Mouse (Mus musculus): ENCODE measurements around the gene Epor. TPM values are rescaled to one million over a fixed set of nuclear protein-coding genes. Genes with fewer than 3 reads are reported as not detected.
A peak's percentile ranks its signal among the peaks of the same experiment; 100 is the strongest.

Epor gene
- polyA plus RNA-seq, 1 experiment from 2014 or later = 6.7 TPM

DNA sequence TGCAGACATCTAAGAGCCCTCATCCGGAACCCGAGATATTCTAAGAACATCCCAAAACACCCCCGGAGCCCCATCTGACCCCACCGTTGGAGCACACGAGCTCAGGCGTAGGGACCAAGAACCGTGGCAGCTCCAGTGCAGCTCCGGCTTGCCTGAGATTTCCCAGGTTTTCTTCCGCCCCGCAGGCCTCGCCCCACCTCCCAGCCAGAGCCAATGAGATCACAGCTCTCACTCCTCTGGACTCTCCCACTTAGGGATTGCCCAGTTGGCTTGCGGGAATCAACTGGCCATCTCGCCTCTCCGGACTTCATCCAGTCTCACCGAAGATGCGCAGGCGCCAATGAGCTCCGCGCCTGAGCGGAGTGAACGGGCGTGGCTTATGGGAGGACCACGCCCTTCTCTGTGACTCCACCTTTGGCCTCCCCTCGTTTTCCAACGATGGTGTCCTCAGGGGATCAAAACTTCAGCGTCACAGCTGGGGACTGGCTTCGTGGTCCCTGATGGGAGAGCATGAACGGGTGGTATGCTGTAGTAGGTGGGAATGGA, 36.0 kb downstream of the Epor start, which contains the start of the genes Ccdc159 and Tmem205:
Gene Ccdc159 (plus strand): TSS at position 264 of the 546 bp plus-strand sequence.
Gene Tmem205 (minus strand): TSS at position 349 of the 546 bp plus-strand sequence.
- WGBS = under 1% methylated on average over 28 of the region's 28 CpGs
- peak within 1 kb of the TSS; percentile 53; the same call in 1 of the 2 replicates for H3K27ac ChIP-seq (ENCODE audit: low read depth, low read length)
- ATAC-seq (replicated peaks; ENCODE audit: low FRiP score) = peak; percentile 98

DNA sequence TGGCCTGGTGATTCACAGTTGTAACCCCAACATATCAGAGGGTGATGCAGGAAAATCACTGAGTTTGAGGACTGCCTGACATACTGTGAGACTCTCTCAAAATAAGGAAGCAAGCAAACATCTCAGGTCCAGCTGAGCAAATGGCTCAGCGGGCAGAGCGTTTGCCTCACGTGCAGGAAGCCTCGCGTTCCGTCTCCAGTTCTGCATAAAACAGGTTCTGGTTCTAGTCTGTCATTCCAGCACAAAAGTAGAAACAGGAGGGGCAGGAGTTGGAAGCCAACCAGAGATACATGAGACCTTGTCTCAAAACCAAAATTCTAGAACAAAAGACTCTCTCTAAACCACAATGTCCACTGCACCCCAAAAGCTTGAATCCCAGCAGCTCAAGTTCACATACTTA, 36.5 kb downstream of the Epor start:
- DNase-seq (ENCODE audit: low spot score) (no peak), ATAC-seq (replicated peaks; ENCODE audit: low FRiP score) (no peak)
- peak overlapping the region; percentile 50 for H3K4me2 ChIP-seq (ENCODE audit: low read depth, low read length, severe bottlenecking)
- peaks cover 6% of the 10 kb centered on the region; the same call in 1 of the 2 replicates for H3K4me1 ChIP-seq (replicated peaks; ENCODE audit: control insufficient read depth, insufficient read depth, low read length)
- no peaks in the 10 kb centered on the region for H3K27me3 ChIP-seq (ENCODE audit: control insufficient read depth, insufficient read depth, low read length)
- no peaks in the 10 kb centered on the region for H3K9me3 ChIP-seq (ENCODE audit: control insufficient read depth, low read length)
- H3K27ac ChIP-seq (ENCODE audit: low read depth, low read length) = no peak overlapping the region
- no peaks in the 10 kb centered on the region for H3K36me3 ChIP-seq (ENCODE audit: control insufficient read depth, insufficient read depth, low read length)
- H3K4me3 ChIP-seq (ENCODE audit: low read depth, low read length) = peak overlapping the region; percentile 49
- WGBS = 4% methylated on average over 6 of the region's 6 CpGs
- H3K9ac ChIP-seq (ENCODE audit: low read length) = peak overlapping the region; percentile 70

More for the DNA sequence above, 36.0 kb downstream of the Epor start, which contains the start of the genes Ccdc159 and Tmem205:
- Histone ChIP-seq H3K36me3 (ENCODE audit: control insufficient read depth, insufficient read depth, low read length) (no peaks in the 10 kb centered on the region), H3K4me1 (replicated peaks; ENCODE audit: control insufficient read depth, insufficient read depth, low read length) (peaks cover 6% of the 10 kb centered on the region; the same call in 1 of the 2 replicates), H3K9ac (ENCODE audit: low read length) (peak within 1 kb of the TSS; percentile 70), H3K27me3 (ENCODE audit: control insufficient read depth, insufficient read depth, low read length) (no peaks in the 10 kb centered on the region), H3K4me2 (ENCODE audit: low read depth, low read length, severe bottlenecking) (peak within 1 kb of the TSS; percentile 50), H3K9me3 (ENCODE audit: control insufficient read depth, low read length) (no peaks in the 10 kb centered on the region), H3K4me3 (ENCODE audit: low read depth, low read length) (peak within 1 kb of the TSS; percentile 49)
- peak; percentile 94 for DNase-seq (ENCODE audit: low spot score)

GRCm38 (mm10) chr9:21926155-21926554, 37.2 kb downstream of the Epor start:
- peak overlapping the region; percentile 70; the same call in 1 of the 2 replicates for H3K9ac ChIP-seq (ENCODE audit: low read length)
- peak overlapping the region; percentile 49; the same call in 1 of the 2 replicates for H3K4me3 ChIP-seq (ENCODE audit: low read depth, low read length)
- H3K27ac ChIP-seq (ENCODE audit: low read depth, low read length) = no peak overlapping the region
- H3K4me2 ChIP-seq (ENCODE audit: low read depth, low read length, severe bottlenecking) = peak overlapping the region; percentile 50; the same call in 1 of the 2 replicates
- peaks cover 6% of the 10 kb centered on the region; the same call in 1 of the 2 replicates for H3K4me1 ChIP-seq (replicated peaks; ENCODE audit: control insufficient read depth, insufficient read depth, low read length)
- H3K27me3 ChIP-seq (ENCODE audit: control insufficient read depth, insufficient read depth, low read length) = no peaks in the 10 kb centered on the region
- DNase-seq (ENCODE audit: low spot score) (no peak), ATAC-seq (replicated peaks; ENCODE audit: low FRiP score) (no peak)
- no peaks in the 10 kb centered on the region for H3K9me3 ChIP-seq (ENCODE audit: control insufficient read depth, low read length)
- H3K36me3 ChIP-seq (ENCODE audit: control insufficient read depth, insufficient read depth, low read length) = no peaks in the 10 kb centered on the region
- 81% methylated on average over 6 of the region's 6 CpGs for WGBS

- no peak overlapping the region for H3K4me2 ChIP-seq (ENCODE audit: low read depth, low read length, severe bottlenecking)
- H3K9me3 ChIP-seq (ENCODE audit: control insufficient read depth, low read length) = no peaks in the 10 kb centered on the region
- H3K36me3 ChIP-seq (ENCODE audit: control insufficient read depth, insufficient read depth, low read length) = no peaks in the 10 kb centered on the region
- H3K27me3 ChIP-seq (ENCODE audit: control insufficient read depth, insufficient read depth, low read length) = no peaks in the 10 kb centered on the region
- ATAC-seq (replicated peaks; ENCODE audit: low FRiP score) (no peak), DNase-seq (ENCODE audit: low spot score) (no peak)
- 94% methylated on average over 1 of the region's 1 CpGs for whole genome bisulfite sequencing
- H3K4me3 ChIP-seq (ENCODE audit: low read depth, low read length) = no peak overlapping the region
- H3K4me1 ChIP-seq (replicated peaks; ENCODE audit: control insufficient read depth, insufficient read depth, low read length) = peaks cover 6% of the 10 kb centered on the region; the same call in 1 of the 2 replicates
- H3K27ac ChIP-seq (ENCODE audit: low read depth, low read length) = no peak overlapping the region
- no peak overlapping the region for H3K9ac ChIP-seq (ENCODE audit: low read length)
Observed at GRCm38 (mm10) chr9:21925506-21925905, 37.8 kb downstream of the Epor start.

- H3K4me1 ChIP-seq (replicated peaks; ENCODE audit: control insufficient read depth, insufficient read depth, low read length) = peaks cover 6% of the 10 kb centered on the region; the same call in 1 of the 2 replicates
- H3K36me3 ChIP-seq (ENCODE audit: control insufficient read depth, insufficient read depth, low read length) = no peaks in the 10 kb centered on the region
- no peaks in the 10 kb centered on the region for H3K27me3 ChIP-seq (ENCODE audit: control insufficient read depth, insufficient read depth, low read length)
- DNase-seq (ENCODE audit: low spot score) (no peak), ATAC-seq (replicated peaks; ENCODE audit: low FRiP score) (no peak)
- 88% methylated on average over 3 of the region's 3 CpGs for WGBS
- no peak overlapping the region for H3K4me3 ChIP-seq (ENCODE audit: low read depth, low read length)
- no peak overlapping the region for H3K9ac ChIP-seq (ENCODE audit: low read length)
- H3K9me3 ChIP-seq (ENCODE audit: control insufficient read depth, low read length) = no peaks in the 10 kb centered on the region
- no peak overlapping the region for H3K4me2 ChIP-seq (ENCODE audit: low read depth, low read length, severe bottlenecking)
- no peak overlapping the region for H3K27ac ChIP-seq (ENCODE audit: low read depth, low read length)
Observed at GRCm38 (mm10) chr9:21925034-21925433, 38.3 kb downstream of the Epor start.

- Histone ChIP-seq H3K27ac (ENCODE audit: low read depth, low read length) (no peak overlapping the region), H3K4me1 (replicated peaks; ENCODE audit: control insufficient read depth, insufficient read depth, low read length) (peaks cover 6% of the 10 kb centered on the region; the same call in 1 of the 2 replicates), H3K4me2 (ENCODE audit: low read depth, low read length, severe bottlenecking) (no peak overlapping the region), H3K36me3 (ENCODE audit: control insufficient read depth, insufficient read depth, low read length) (no peaks in the 10 kb centered on the region), H3K9ac (ENCODE audit: low read length) (no peak overlapping the region), H3K27me3 (ENCODE audit: control insufficient read depth, insufficient read depth, low read length) (no peaks in the 10 kb centered on the region), H3K9me3 (ENCODE audit: control insufficient read depth, low read length) (no peaks in the 10 kb centered on the region), H3K4me3 (ENCODE audit: low read depth, low read length) (no peak overlapping the region)
- no peak for ATAC-seq (replicated peaks; ENCODE audit: low FRiP score)
- DNase-seq (ENCODE audit: low spot score) = no peak
- 86% methylated on average over 6 of the region's 6 CpGs for WGBS
Observed at GRCm38 (mm10) chr9:21924099-21924493, 39.2 kb downstream of the Epor start.

DNA sequence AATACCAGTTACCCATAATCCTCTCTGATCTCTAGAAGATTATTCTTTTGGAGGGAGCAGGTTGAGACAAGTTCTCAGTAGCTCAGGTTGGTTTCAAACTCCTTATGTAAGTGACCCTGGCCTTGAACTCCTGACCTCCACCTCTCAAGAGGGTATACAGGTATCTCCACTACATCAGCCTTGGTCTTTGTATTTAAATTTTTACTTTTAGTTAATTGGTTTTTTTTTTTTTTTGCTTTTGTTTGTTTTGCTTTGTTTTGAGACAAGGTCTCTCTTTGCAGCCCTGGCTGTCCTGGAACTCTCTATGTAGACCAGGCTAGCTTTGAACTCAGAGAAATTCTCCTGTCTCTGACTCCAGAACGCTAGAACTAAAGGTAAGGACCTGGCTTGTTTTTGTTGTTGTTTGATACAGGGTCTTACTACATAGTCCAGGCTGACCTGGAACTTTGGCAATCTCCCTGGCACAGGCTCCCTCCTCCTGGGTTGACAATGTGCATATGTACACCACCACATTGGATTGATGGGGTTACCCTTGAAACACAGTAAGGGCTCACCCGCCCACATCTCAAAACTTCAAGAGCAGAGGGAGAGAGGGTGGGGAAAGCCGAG, 39.7 kb downstream of the Epor start:
- H3K27ac ChIP-seq (ENCODE audit: low read depth, low read length) = no peak overlapping the region
- H3K9ac ChIP-seq (ENCODE audit: low read length) = no peak overlapping the region
- no peak overlapping the region for H3K4me3 ChIP-seq (ENCODE audit: low read depth, low read length)
- no peaks in the 10 kb centered on the region for H3K36me3 ChIP-seq (ENCODE audit: control insufficient read depth, insufficient read depth, low read length)
- H3K4me2 ChIP-seq (ENCODE audit: low read depth, low read length, severe bottlenecking) = no peak overlapping the region
- H3K27me3 ChIP-seq (ENCODE audit: control insufficient read depth, insufficient read depth, low read length) = no peaks in the 10 kb centered on the region
- DNase-seq (ENCODE audit: low spot score) = no peak
- 86% methylated on average over 3 of the region's 3 CpGs for WGBS
- no peaks in the 10 kb centered on the region for H3K9me3 ChIP-seq (ENCODE audit: control insufficient read depth, low read length)
- H3K4me1 ChIP-seq (replicated peaks; ENCODE audit: control insufficient read depth, insufficient read depth, low read length) = peaks cover 6% of the 10 kb centered on the region; the same call in 1 of the 2 replicates
- ATAC-seq (replicated peaks; ENCODE audit: low FRiP score) = no peak

- Histone ChIP-seq H3K4me3 (ENCODE audit: low read depth, low read length) (no peak overlapping the region), H3K27ac (ENCODE audit: low read depth, low read length) (no peak overlapping the region), H3K9ac (ENCODE audit: low read length) (no peak overlapping the region), H3K4me2 (ENCODE audit: low read depth, low read length, severe bottlenecking) (no peak overlapping the region), H3K4me1 (replicated peaks; ENCODE audit: control insufficient read depth, insufficient read depth, low read length) (peaks cover 6% of the 10 kb centered on the region; the same call in 1 of the 2 replicates), H3K36me3 (ENCODE audit: control insufficient read depth, insufficient read depth, low read length) (no peaks in the 10 kb centered on the region), H3K27me3 (ENCODE audit: control insufficient read depth, insufficient read depth, low read length) (no peaks in the 10 kb centered on the region), H3K9me3 (ENCODE audit: control insufficient read depth, low read length) (no peaks in the 10 kb centered on the region)
- ATAC-seq (replicated peaks; ENCODE audit: low FRiP score) (no peak), DNase-seq (ENCODE audit: low spot score) (no peak)
- 86% methylated on average over 4 of the region's 4 CpGs for WGBS
Observed at GRCm38 (mm10) chr9:21923036-21923435, 40.3 kb downstream of the Epor start.

Data from forebrain, embryonic 11.5 days (tissue).